Comparison of ENCODE assay signal across 11 mouse cellular contexts in genomic region chr8:71723047-71723551, GRCm38 (mm10). TPM values are rescaled to one million over a fixed set of nuclear protein-coding genes. Genes with fewer than 3 reads are reported as not detected.
DNase-seq lines count a peak whose midpoint lies in the region; ATAC-seq lines count a peak whose summit lies in the region.
"Had no signal": no experiment of that assay in that cellular context is flagged by ENCODE, and none has a peak within 500 bp of the region (broad histone marks: within the 10 kb centered on the region; RNA-seq: fewer than 3 reads in every experiment).

No protein-coding gene starts in this region.

- H3K4me3 ChIP-seq in liver, embryonic 16.5 days (ENCODE audit: low read depth, low read length) = peak overlapping the region; percentile 63
- H3K4me3 ChIP-seq in forebrain, embryonic 16.5 days (replicated peaks; ENCODE audit: low read length) = no peak overlapping the region
- no peak overlapping the region for H3K4me3 ChIP-seq in hindbrain, embryonic 16.5 days (ENCODE audit: low read length)
- H3K4me3 ChIP-seq: hindbrain, embryonic 10.5 days had no signal

- WGBS in liver, embryonic 16.5 days (ENCODE audit: insufficient replicate concordance) = 14% methylated on average over 14 of the region's 14 CpGs
- WGBS in forebrain, embryonic 16.5 days = 78% methylated on average over 14 of the region's 14 CpGs
- WGBS in hindbrain, embryonic 16.5 days = 68% methylated on average over 14 of the region's 14 CpGs

- peak; percentile 91 for ATAC-seq in activated CD4-positive, CD25-positive, alpha-beta regulatory T cell, adult 4 months
- ATAC-seq in liver, embryonic 16.5 days (ENCODE audit: low read depth) = peak; percentile 78
- no peak for ATAC-seq in forebrain, embryonic 16.5 days
- no peak for ATAC-seq in hindbrain, embryonic 16.5 days
- ATAC-seq: forebrain, embryonic 15.5 days had no signal

- peak overlapping the region; percentile 67 for H3K9ac ChIP-seq in liver, embryonic 16.5 days (ENCODE audit: low read depth, low read length)
- no peak overlapping the region; the same call in 1 of the 2 replicates for H3K9ac ChIP-seq in forebrain, embryonic 16.5 days (replicated peaks; ENCODE audit: low read depth, low read length)
- no peak overlapping the region for H3K9ac ChIP-seq in hindbrain, embryonic 16.5 days (ENCODE audit: low read depth, low read length)
- H3K9ac ChIP-seq: forebrain, embryonic 15.5 days had no signal

- no peaks in the 10 kb centered on the region; the same call in 1 of the 2 replicates for H3K27me3 ChIP-seq in liver, embryonic 16.5 days (ENCODE audit: control insufficient read depth, insufficient read depth, low read depth, low read length)
- H3K27me3 ChIP-seq in forebrain, embryonic 16.5 days (replicated peaks; ENCODE audit: control insufficient read depth, insufficient read depth, low read length) = no peaks in the 10 kb centered on the region
- no peaks in the 10 kb centered on the region for H3K27me3 ChIP-seq in hindbrain, embryonic 16.5 days (replicated peaks; ENCODE audit: control insufficient read depth, insufficient read depth, low read length)
- H3K27me3 ChIP-seq: forebrain, embryonic 15.5 days had no signal

- H3K4me1 ChIP-seq in liver, embryonic 16.5 days (ENCODE audit: control insufficient read depth, low read depth, low read length) = peaks cover 63% of the 10 kb centered on the region
- peaks cover 58% of the 10 kb centered on the region for H3K4me1 ChIP-seq in forebrain, embryonic 16.5 days (replicated peaks; ENCODE audit: control insufficient read depth, insufficient read depth, low read length)
- H3K4me1 ChIP-seq in hindbrain, embryonic 16.5 days (ENCODE audit: control insufficient read depth, insufficient read depth, low read depth, low read length) = peaks cover 48% of the 10 kb centered on the region

- peak; percentile 89 for DNase-seq in CD4-positive helper T cell, adult 2 months (ENCODE audit: low read depth, low spot score)
- peak; percentile 73 to 77 for DNase-seq in spleen, postnatal 14 days (ENCODE audit: low spot score in 2 of 2)
- DNase-seq in kidney, postnatal 14 days = no peak
- DNase-seq: cerebellum, postnatal 10 days; right cerebral cortex, postnatal 4 days had no signal

- no peaks in the 10 kb centered on the region for H3K36me3 ChIP-seq in liver, embryonic 16.5 days (ENCODE audit: control insufficient read depth, insufficient read depth)
- H3K36me3 ChIP-seq in forebrain, embryonic 16.5 days (ENCODE audit: control insufficient read depth, insufficient read depth) = 0 out of 2 replicates have a peak, but pooled peaks cover 1% of the 10 kb centered on the region
- no peaks in the 10 kb centered on the region for H3K36me3 ChIP-seq in hindbrain, embryonic 16.5 days (ENCODE audit: control insufficient read depth, insufficient read depth, low read length)
- H3K36me3 ChIP-seq: forebrain, embryonic 15.5 days had no signal

- peak overlapping the region; percentile 74 for H3K4me2 ChIP-seq in liver, embryonic 16.5 days (ENCODE audit: low read depth, low read length)
- no peak overlapping the region for H3K4me2 ChIP-seq in forebrain, embryonic 16.5 days (ENCODE audit: low read length)
- H3K4me2 ChIP-seq in hindbrain, embryonic 16.5 days (ENCODE audit: low read length) = no peak overlapping the region
- H3K4me2 ChIP-seq: forebrain, embryonic 15.5 days had no signal

- H3K27ac ChIP-seq in liver, embryonic 16.5 days (ENCODE audit: low read length) = peak overlapping the region; percentile 71
- no peak overlapping the region for H3K27ac ChIP-seq in forebrain, embryonic 16.5 days (ENCODE audit: low read length)
- H3K27ac ChIP-seq in hindbrain, embryonic 16.5 days (ENCODE audit: low read depth, low read length) = no peak overlapping the region
- H3K27ac ChIP-seq: forebrain, embryonic 15.5 days; hindbrain, embryonic 10.5 days had no signal

- H3K9me3 ChIP-seq in liver, embryonic 16.5 days (replicated peaks; ENCODE audit: control insufficient read depth, low read length) = no peaks in the 10 kb centered on the region
- H3K9me3 ChIP-seq in forebrain, embryonic 16.5 days (ENCODE audit: control insufficient read depth, low read length) = no peaks in the 10 kb centered on the region
- no peaks in the 10 kb centered on the region for H3K9me3 ChIP-seq in hindbrain, embryonic 16.5 days (ENCODE audit: control insufficient read depth, low read length)
- H3K9me3 ChIP-seq: forebrain, embryonic 15.5 days; hindbrain, embryonic 10.5 days had no signal

RNA-seq across cellular contexts. Expression of gene Fcho1, which starts 2.4 kb away (rescaled TPM):
- 10 to 100 TPM; 55.0 to 72.9 TPM for polyA plus RNA-seq in activated CD4-positive, CD25-positive, alpha-beta regulatory T cell, adult 4 months (2017; shearing (Covaris generic))
- polyA plus RNA-seq in liver, embryonic 16.5 days (2015; fragmentation: Nextera tagmentation; extraction: Ambion mirVana) = 21.1 and 24.5 TPM in 2 replicates
- 72.4 and 100 TPM in 2 replicates for polyA plus RNA-seq in forebrain, embryonic 16.5 days (2015; fragmentation: Nextera tagmentation; extraction: Ambion mirVana)
- 78.6 and 89.5 TPM in 2 replicates for polyA plus RNA-seq in hindbrain, embryonic 16.5 days (2015; fragmentation: Nextera tagmentation; extraction: Ambion mirVana)

RNA-seq across cellular contexts. Expression of gene B3gnt3, which starts 21.5 kb away (rescaled TPM):
- polyA plus RNA-seq in activated CD4-positive, CD25-positive, alpha-beta regulatory T cell, adult 4 months (2017; shearing (Covaris generic)) = 1 to 10 TPM; 3.3 to 3.8 TPM
- polyA plus RNA-seq in liver, embryonic 16.5 days (2015; fragmentation: Nextera tagmentation; extraction: Ambion mirVana) = 4.9 and 5.5 TPM in 2 replicates
- polyA plus RNA-seq in forebrain, embryonic 16.5 days (2015; fragmentation: Nextera tagmentation; extraction: Ambion mirVana) = 0.58 and 0.68 TPM in 2 replicates
- 0.44 and 0.62 TPM in 2 replicates for polyA plus RNA-seq in hindbrain, embryonic 16.5 days (2015; fragmentation: Nextera tagmentation; extraction: Ambion mirVana)

RNA-seq across cellular contexts. Expression of gene Insl3, which starts 34.1 kb away (rescaled TPM):
- 10 to 100 TPM; 16.4 to 23.9 TPM for polyA plus RNA-seq in activated CD4-positive, CD25-positive, alpha-beta regulatory T cell, adult 4 months (2017; shearing (Covaris generic))
- 1.6 and 2.2 TPM in 2 replicates for polyA plus RNA-seq in liver, embryonic 16.5 days (2015; fragmentation: Nextera tagmentation; extraction: Ambion mirVana)
- polyA plus RNA-seq in forebrain, embryonic 16.5 days (2015; fragmentation: Nextera tagmentation; extraction: Ambion mirVana) = not detected in 2 replicates
- polyA plus RNA-seq in hindbrain, embryonic 16.5 days (2015; fragmentation: Nextera tagmentation; extraction: Ambion mirVana) = 1.2 and 1.5 TPM in 2 replicates
- polyA plus RNA-seq: forebrain, embryonic 15.5 days had no signal

RNA-seq across cellular contexts. Expression of gene Jak3, which starts 47.0 kb away (rescaled TPM):
- polyA plus RNA-seq in activated CD4-positive, CD25-positive, alpha-beta regulatory T cell, adult 4 months (2017; shearing (Covaris generic)) = 10 to 100 TPM; 18.6 to 41.7 TPM
- 5.7 and 6.3 TPM in 2 replicates for polyA plus RNA-seq in liver, embryonic 16.5 days (2015; fragmentation: Nextera tagmentation; extraction: Ambion mirVana)
- 3.4 and 4.1 TPM in 2 replicates for polyA plus RNA-seq in forebrain, embryonic 16.5 days (2015; fragmentation: Nextera tagmentation; extraction: Ambion mirVana)
- polyA plus RNA-seq in hindbrain, embryonic 16.5 days (2015; fragmentation: Nextera tagmentation; extraction: Ambion mirVana) = 7.3 and 8.1 TPM in 2 replicates

RNA-seq across cellular contexts. Expression of gene Unc13a, which starts 51.5 kb away (rescaled TPM):
- polyA plus RNA-seq in activated CD4-positive, CD25-positive, alpha-beta regulatory T cell, adult 4 months (2017; shearing (Covaris generic)) = under 1 TPM; 0.37 to 0.93 TPM
- polyA plus RNA-seq in liver, embryonic 16.5 days (2015; fragmentation: Nextera tagmentation; extraction: Ambion mirVana) = 0.15 and 0.20 TPM in 2 replicates
- polyA plus RNA-seq in forebrain, embryonic 16.5 days (2015; fragmentation: Nextera tagmentation; extraction: Ambion mirVana) = 23.1 and 33.6 TPM in 2 replicates
- polyA plus RNA-seq in hindbrain, embryonic 16.5 days (2015; fragmentation: Nextera tagmentation; extraction: Ambion mirVana) = 22.4 and 23.1 TPM in 2 replicates

Comparison
In these comparisons a context has a peak if more than half of its experiments do, and no peak if none do; other contexts are left out.
1. ATAC-seq: peak in activated CD4-positive, CD25-positive, alpha-beta regulatory T cell, adult 4 months (single experiment) and liver, embryonic 16.5 days (single experiment); none in forebrain, embryonic 16.5 days (single experiment) and hindbrain, embryonic 16.5 days (single experiment).